Mouse (Mus musculus): ENCODE results near the gene Nipsnap3b. TPM values are rescaled to one million over a fixed set of nuclear protein-coding genes. Genes with fewer than 3 reads are reported as not detected.

The Nipsnap3b gene
- 32.2 and 36.8 TPM in 2 replicates for polyA plus RNA-seq (2015; fragmentation: Nextera tagmentation; extraction: Ambion mirVana)

DNA sequence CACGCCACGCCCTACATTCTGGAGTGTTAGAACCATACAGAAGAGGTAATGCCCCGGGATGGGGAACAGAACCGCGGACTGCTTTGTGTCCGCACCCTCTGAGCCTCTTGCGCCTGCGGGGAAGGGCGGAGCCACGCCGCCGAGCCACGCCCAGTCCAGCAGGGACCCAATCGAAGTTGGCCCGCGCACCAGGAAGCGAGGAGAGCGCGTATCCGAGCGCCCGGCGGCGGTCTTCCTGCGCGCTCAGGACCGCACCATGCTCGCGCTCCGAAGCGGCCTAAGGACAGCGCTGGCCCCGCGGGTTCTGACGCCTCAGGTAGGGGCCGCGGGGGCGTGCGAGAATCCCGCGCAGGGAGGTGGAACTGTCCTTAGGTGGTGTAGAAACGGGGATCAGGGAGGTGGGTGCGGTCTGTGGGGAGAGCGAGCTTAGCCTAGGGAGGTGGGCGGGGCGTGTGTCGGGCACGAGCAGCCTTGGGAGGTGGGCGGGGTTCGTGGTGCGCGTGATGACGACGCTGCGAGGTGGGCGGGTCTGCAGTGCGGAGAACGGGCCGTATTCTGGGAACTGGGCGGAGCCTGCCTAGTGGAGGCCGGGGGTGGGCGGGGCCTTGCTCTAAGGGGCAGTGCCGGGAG lies at the start of gene Nipsnap3b:
Gene Nipsnap3b, plus strand, starts transcription at position 149 of the 630 bp plus-strand sequence.
- H3K9me3 ChIP-seq (replicated peaks) = peaks cover 3% of the 10 kb centered on the region; the same call in 1 of the 2 replicates
- no peaks in the 10 kb centered on the region for H3K27me3 ChIP-seq
- WGBS (ENCODE audit: insufficient replicate concordance) = under 1% methylated on average over 63 of the region's 63 CpGs
- H3K4me2 ChIP-seq = peak within 1 kb of the TSS; percentile 78
- H3K36me3 ChIP-seq (replicated peaks) = peaks cover 17% of the 10 kb centered on the region
- H3K9ac ChIP-seq = peak within 1 kb of the TSS; percentile 73
- H3K27ac ChIP-seq (replicated peaks) = peak within 1 kb of the TSS; percentile 77
- H3K4me1 ChIP-seq (replicated peaks) = peaks cover 13% of the 10 kb centered on the region
- peak within 1 kb of the TSS; percentile 86 for H3K4me3 ChIP-seq (replicated peaks)
- peak; percentile 94 for ATAC-seq (ENCODE audit: insufficient read depth)

DNA sequence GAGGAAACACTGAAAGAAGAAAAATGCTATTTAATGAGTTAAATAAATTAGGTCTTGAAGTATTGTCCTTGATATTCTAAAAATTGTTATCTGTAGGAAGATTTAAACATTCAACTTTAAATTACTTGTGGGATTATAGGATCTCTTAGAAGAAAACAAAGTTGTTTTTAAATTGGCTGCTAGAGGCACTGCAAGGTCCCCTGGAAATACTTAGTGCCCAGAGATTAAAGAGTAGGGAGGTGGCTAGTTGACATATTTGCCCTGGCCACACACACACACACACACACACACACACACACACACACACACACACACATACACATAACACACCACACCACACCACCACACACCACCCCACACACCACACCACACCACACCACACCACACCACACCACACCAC lies 47.4 kb upstream of the Nipsnap3b start, which contains the start of gene Olfr270:
Gene Olfr270, plus strand, starts transcription at position 301 of the 400 bp plus-strand sequence.
- no peak within 1 kb of the TSS for H3K4me2 ChIP-seq
- H3K9ac ChIP-seq = no peak within 1 kb of the TSS
- ATAC-seq (ENCODE audit: insufficient read depth) = no peak
- no peaks in the 10 kb centered on the region for H3K4me1 ChIP-seq (replicated peaks)
- no peak within 1 kb of the TSS for H3K27ac ChIP-seq (replicated peaks)
- H3K27me3 ChIP-seq = no peaks in the 10 kb centered on the region
- no peaks in the 10 kb centered on the region for H3K36me3 ChIP-seq (replicated peaks)
- no peak within 1 kb of the TSS for H3K4me3 ChIP-seq (replicated peaks)
- no peaks in the 10 kb centered on the region for H3K9me3 ChIP-seq (replicated peaks)

DNA sequence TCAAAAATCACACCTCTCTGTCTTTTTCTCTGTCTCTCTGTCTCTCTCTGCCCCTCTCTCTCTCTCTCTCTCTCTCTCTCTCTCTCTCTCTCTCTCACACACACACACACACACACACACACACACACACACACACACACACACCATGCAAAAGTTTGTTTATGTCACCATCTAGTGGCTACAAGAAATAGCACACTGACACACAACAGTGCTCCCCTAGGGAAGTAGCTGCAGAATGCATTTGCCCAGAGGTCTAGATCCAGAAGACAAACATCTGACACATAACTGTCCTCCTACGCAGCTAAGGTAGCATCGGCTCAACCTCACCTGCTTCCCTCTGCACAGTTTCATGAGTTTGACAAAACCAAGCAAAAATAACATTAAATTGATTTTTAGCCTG lies 26.5 kb upstream of the Nipsnap3b start:
- H3K9me3 ChIP-seq (replicated peaks) = no peaks in the 10 kb centered on the region
- no peak overlapping the region for H3K4me3 ChIP-seq (replicated peaks)
- H3K4me1 ChIP-seq (replicated peaks) = no peaks in the 10 kb centered on the region
- H3K27me3 ChIP-seq = no peaks in the 10 kb centered on the region
- no peak overlapping the region for H3K4me2 ChIP-seq
- H3K36me3 ChIP-seq (replicated peaks) = no peaks in the 10 kb centered on the region
- H3K9ac ChIP-seq = no peak overlapping the region
- ATAC-seq (ENCODE audit: insufficient read depth) = no peak
- no peak overlapping the region for H3K27ac ChIP-seq (replicated peaks)
- 47% methylated on average over 2 of the region's 2 CpGs for WGBS (ENCODE audit: insufficient replicate concordance)

DNA sequence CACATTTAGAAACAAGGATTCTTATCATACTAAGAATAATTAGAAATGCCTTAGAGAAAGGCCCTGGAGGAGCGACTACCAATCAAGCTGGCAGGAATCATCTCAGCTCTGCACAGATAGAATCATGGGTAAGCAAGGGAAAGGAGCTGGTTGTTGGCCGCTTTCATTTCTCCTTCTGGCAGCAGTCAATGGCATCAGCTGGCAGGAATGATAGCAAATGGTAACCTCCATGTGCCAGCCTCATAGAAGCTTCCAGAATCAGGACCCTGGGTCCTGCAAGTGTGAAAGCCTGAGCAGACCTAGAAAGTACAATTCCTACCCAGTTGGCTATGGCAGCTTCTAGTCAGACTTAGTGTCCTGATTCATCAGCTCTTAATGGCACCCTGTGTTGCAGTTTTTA lies 25.4 kb upstream of the Nipsnap3b start:
- no peaks in the 10 kb centered on the region for H3K9me3 ChIP-seq (replicated peaks)
- no peak for ATAC-seq (ENCODE audit: insufficient read depth)
- H3K36me3 ChIP-seq (replicated peaks) = no peaks in the 10 kb centered on the region
- 61% methylated on average over 2 of the region's 2 CpGs for WGBS (ENCODE audit: insufficient replicate concordance)
- H3K4me3 ChIP-seq (replicated peaks) = no peak overlapping the region
- no peak overlapping the region for H3K9ac ChIP-seq
- H3K27me3 ChIP-seq = no peaks in the 10 kb centered on the region
- no peak overlapping the region for H3K4me2 ChIP-seq
- no peaks in the 10 kb centered on the region for H3K4me1 ChIP-seq (replicated peaks)
- H3K27ac ChIP-seq (replicated peaks) = no peak overlapping the region

DNA sequence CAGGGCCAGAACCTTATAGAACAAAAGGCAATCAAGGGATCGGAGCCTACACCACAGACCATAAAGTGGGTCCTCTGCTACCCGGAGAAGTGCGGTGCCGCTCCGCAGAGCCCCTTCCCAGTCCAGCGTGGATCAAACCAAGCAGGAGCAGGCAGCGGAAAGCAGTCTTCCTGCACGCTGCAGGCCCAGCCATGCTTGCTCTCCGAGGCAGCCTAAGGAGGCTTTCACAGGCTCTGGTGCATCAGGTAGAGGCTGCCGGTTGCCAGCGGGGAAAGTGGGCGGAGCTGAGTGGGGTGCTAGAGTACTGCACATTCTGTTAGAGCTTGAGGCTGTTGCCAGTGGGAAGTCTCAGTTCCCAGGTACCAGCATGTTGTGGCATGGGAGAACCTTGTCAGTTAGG lies 22.4 kb upstream of the Nipsnap3b start, which contains the start of gene Nipsnap3a:
Gene Nipsnap3a, plus strand, starts transcription at position 25 of the 400 bp plus-strand sequence.
- Histone ChIP-seq H3K4me3 (replicated peaks) (no peak within 1 kb of the TSS), H3K9ac (no peak within 1 kb of the TSS), H3K4me2 (no peak within 1 kb of the TSS), H3K9me3 (replicated peaks) (no peaks in the 10 kb centered on the region), H3K27ac (replicated peaks) (no peak within 1 kb of the TSS), H3K27me3 (no peaks in the 10 kb centered on the region), H3K4me1 (replicated peaks) (no peaks in the 10 kb centered on the region), H3K36me3 (replicated peaks) (no peaks in the 10 kb centered on the region)
- WGBS (ENCODE audit: insufficient replicate concordance) = 24% methylated on average over 12 of the region's 12 CpGs
- ATAC-seq (ENCODE audit: insufficient read depth) = no peak

DNA sequence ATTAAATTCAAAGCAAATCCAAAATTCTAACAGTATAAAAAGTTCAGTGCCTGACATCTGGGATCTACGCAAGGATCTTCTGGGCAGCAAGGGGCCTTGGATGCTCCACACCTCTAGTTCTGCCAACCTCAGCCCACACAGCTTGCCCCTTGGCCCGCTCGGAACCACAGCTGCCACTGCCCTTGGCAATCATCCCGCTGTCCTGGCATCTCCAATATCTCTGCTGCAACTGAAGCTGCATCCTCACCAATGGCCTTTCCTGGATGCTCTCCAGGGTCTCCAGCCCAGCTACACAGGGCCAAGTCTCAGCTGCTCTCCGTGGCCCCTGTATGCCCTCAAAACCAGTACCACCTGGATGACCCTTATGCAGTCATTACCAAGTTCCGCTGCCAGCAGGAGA lies 12.2 kb upstream of the Nipsnap3b start:
- ATAC-seq (ENCODE audit: insufficient read depth) = no peak
- no peak overlapping the region for H3K9ac ChIP-seq
- no peak overlapping the region for H3K4me2 ChIP-seq
- H3K4me3 ChIP-seq (replicated peaks) = no peak overlapping the region
- 77% methylated on average over 6 of the region's 6 CpGs for WGBS (ENCODE audit: insufficient replicate concordance)
- no peaks in the 10 kb centered on the region for H3K9me3 ChIP-seq (replicated peaks)
- H3K4me1 ChIP-seq (replicated peaks) = no peaks in the 10 kb centered on the region
- no peak overlapping the region for H3K27ac ChIP-seq (replicated peaks)
- H3K27me3 ChIP-seq = no peaks in the 10 kb centered on the region
- H3K36me3 ChIP-seq (replicated peaks) = no peaks in the 10 kb centered on the region

DNA sequence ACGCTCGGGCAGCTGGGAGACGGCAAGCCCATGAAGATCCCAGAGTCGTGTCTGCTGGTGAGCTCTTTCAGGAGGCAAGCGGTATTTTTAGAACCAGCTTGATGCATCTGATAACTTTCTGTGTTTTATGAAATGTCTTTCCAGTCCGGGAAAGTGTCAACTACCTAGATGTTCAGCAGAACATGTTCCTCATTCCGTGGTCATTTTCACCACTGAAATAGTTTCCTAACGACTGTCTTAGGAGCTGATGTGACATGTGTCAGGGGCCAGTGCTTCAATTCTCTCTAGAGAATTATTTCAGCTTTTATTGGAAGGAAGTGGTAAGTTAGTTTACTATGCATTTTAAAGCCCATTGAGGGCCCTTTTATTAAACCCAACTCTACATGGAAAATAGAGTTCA lies 11.5 kb upstream of the Nipsnap3b start:
- ATAC-seq (ENCODE audit: insufficient read depth) = no peak
- Histone ChIP-seq H3K9ac (no peak overlapping the region), H3K27me3 (no peaks in the 10 kb centered on the region), H3K4me2 (no peak overlapping the region), H3K4me1 (replicated peaks) (no peaks in the 10 kb centered on the region), H3K9me3 (replicated peaks) (no peaks in the 10 kb centered on the region), H3K27ac (replicated peaks) (no peak overlapping the region), H3K4me3 (replicated peaks) (no peak overlapping the region), H3K36me3 (replicated peaks) (no peaks in the 10 kb centered on the region)
- WGBS (ENCODE audit: insufficient replicate concordance) = 18% methylated on average over 8 of the region's 8 CpGs

DNA sequence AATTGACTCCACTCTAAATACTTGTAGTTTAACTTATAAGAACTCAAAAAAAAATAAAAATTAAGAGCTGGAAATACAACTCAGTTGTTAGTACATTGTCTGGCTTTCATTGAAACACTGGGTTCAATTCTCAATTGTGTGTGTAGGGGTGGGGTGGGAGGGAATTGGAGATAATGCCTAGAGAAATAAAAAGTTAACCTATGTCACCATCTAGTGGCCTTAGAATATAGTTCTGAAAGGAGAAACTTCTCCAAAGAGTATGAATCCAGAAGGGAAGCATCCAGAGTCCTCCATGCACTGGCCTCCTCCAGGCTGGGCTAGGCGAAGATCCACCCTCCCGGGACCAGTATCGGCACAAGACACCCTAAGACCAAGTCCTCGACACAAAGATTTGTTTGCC lies 2.5 kb upstream of the Nipsnap3b start:
- no peak overlapping the region for H3K9ac ChIP-seq
- 61% methylated on average over 4 of the region's 4 CpGs for WGBS (ENCODE audit: insufficient replicate concordance)

DNA sequence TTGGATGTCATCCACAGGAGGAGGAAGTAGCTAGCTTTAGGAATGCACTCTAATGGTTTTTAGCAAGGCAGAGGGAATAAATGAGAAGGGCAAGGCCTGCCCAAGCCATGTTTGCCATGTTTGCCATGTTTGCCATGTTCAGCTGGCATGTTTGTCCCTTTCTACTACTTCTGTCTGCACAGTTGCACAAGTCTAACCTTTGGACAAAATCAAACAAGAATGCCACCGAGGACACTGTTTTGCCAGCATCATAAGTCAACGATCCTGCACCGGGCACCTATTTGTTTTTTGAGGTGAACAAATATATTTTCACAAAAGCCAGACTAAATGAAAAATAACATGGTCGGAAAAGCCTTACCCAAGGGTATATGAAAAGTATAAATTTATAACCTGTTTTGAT lies 1.8 kb upstream of the Nipsnap3b start:
- Histone ChIP-seq H3K27ac (replicated peaks) (no peak overlapping the region), H3K9ac (no peak overlapping the region), H3K4me3 (replicated peaks) (no peak overlapping the region), H3K4me1 (replicated peaks) (peaks cover 13% of the 10 kb centered on the region), H3K27me3 (no peaks in the 10 kb centered on the region), H3K9me3 (replicated peaks) (no peaks in the 10 kb centered on the region), H3K36me3 (replicated peaks) (0 out of 2 replicates have a peak, but pooled peaks cover under 1% of the 10 kb centered on the region), H3K4me2 (no peak overlapping the region)
- ATAC-seq (ENCODE audit: insufficient read depth) = no peak
- WGBS (ENCODE audit: insufficient replicate concordance) = 70% methylated on average over 4 of the region's 4 CpGs

More for the DNA sequence above, 2.5 kb upstream of the Nipsnap3b start:
- Histone ChIP-seq H3K27me3 (no peaks in the 10 kb centered on the region), H3K36me3 (replicated peaks) (no peaks in the 10 kb centered on the region), H3K27ac (replicated peaks) (no peak overlapping the region), H3K9me3 (replicated peaks) (no peaks in the 10 kb centered on the region), H3K4me2 (no peak overlapping the region), H3K4me1 (replicated peaks) (peaks cover 13% of the 10 kb centered on the region), H3K4me3 (replicated peaks) (no peak overlapping the region)
- ATAC-seq (ENCODE audit: insufficient read depth) = no peak

DNA sequence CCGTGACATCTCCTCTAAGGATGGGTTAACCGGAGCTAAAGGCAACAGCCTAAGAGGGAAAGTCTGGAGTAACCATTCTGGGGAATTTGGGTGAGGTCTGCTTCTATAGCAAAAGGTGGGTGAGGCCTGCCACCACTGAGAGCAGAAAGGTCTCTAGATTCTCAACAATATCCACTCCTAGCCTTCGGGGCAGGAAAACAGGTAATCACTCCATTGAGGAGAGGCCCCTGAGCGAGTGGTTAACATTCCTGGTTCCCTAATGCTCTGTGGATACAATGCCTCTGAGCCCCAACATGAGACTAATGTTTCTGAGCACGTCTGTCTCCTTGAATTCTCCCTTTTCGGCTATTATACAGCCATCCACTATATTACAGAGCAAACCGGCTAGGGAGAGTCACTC lies 2.7 kb downstream of the Nipsnap3b start:
- H3K9me3 ChIP-seq (replicated peaks) = peaks cover 4% of the 10 kb centered on the region; the same call in 1 of the 2 replicates
- no peak overlapping the region for H3K4me3 ChIP-seq (replicated peaks)
- peaks cover 31% of the 10 kb centered on the region for H3K36me3 ChIP-seq (replicated peaks)

DNA sequence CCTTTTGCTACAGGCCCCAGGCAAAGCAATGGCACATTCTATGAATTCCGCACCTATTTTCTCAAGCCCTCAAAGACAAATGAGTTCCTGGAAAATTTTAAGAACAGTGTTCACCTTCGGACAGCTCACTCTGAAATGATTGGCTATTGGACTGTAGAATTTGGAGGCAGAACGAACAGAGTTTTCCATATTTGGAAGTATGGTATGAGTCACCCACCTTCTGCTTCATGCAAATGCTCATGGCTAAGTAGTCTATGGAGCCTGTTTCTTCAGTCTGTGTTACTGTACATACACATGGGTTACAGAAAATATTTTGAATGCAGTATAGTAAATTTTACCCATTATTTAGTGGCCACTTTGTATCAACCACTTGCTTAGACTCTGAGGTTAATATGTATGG lies 3.3 kb downstream of the Nipsnap3b start:
- H3K4me2 ChIP-seq = no peak overlapping the region
- H3K4me3 ChIP-seq (replicated peaks) = no peak overlapping the region
- H3K9ac ChIP-seq = no peak overlapping the region
- H3K27me3 ChIP-seq = no peaks in the 10 kb centered on the region
- no peak for ATAC-seq (ENCODE audit: insufficient read depth)
- H3K9me3 ChIP-seq (replicated peaks) = peaks cover 4% of the 10 kb centered on the region; the same call in 1 of the 2 replicates
- H3K36me3 ChIP-seq (replicated peaks) = peaks cover 32% of the 10 kb centered on the region
- WGBS (ENCODE audit: insufficient replicate concordance) = 74% methylated on average over 3 of the region's 3 CpGs
- no peak overlapping the region for H3K27ac ChIP-seq (replicated peaks)
- peaks cover 13% of the 10 kb centered on the region for H3K4me1 ChIP-seq (replicated peaks)

More for the DNA sequence above, 2.7 kb downstream of the Nipsnap3b start:
- no peak for ATAC-seq (ENCODE audit: insufficient read depth)
- 81% methylated on average over 7 of the region's 7 CpGs for WGBS (ENCODE audit: insufficient replicate concordance)
- Histone ChIP-seq H3K4me2 (no peak overlapping the region), H3K27ac (replicated peaks) (no peak overlapping the region), H3K9ac (no peak overlapping the region), H3K27me3 (no peaks in the 10 kb centered on the region), H3K4me1 (replicated peaks) (peaks cover 13% of the 10 kb centered on the region)

DNA sequence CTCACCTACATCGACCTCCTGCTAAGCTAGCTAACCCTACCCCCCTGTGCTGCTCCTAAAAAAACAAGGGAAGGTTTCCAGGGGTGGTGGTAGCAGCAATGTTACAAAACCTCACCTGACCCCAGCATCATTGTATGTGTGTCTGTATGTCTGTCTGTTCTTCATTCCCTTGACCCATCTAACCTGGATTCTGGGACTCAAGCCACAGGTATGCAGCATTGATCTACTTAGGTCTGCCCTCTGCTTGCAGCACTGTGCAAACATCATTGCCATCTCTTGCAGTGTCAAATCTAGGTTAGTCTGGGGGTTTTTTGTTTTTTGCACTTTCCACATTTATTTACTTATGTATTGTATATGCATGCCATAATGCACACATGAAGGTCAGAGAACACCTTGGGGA lies 6.7 kb downstream of the Nipsnap3b start:
- H3K27me3 ChIP-seq = no peaks in the 10 kb centered on the region

More for the DNA sequence above, 6.7 kb downstream of the Nipsnap3b start:
- no peak overlapping the region for H3K4me3 ChIP-seq (replicated peaks)
- 64% methylated on average over 1 of the region's 1 CpGs for WGBS (ENCODE audit: insufficient replicate concordance)
- H3K9ac ChIP-seq = no peak overlapping the region
- no peaks in the 10 kb centered on the region for H3K4me1 ChIP-seq (replicated peaks)
- no peak overlapping the region for H3K27ac ChIP-seq (replicated peaks)
- no peak overlapping the region for H3K4me2 ChIP-seq
- peaks cover 4% of the 10 kb centered on the region; the same call in 1 of the 2 replicates for H3K9me3 ChIP-seq (replicated peaks)
- no peak for ATAC-seq (ENCODE audit: insufficient read depth)
- H3K36me3 ChIP-seq (replicated peaks) = peaks cover 51% of the 10 kb centered on the region
